Mouse (Mus musculus): Measurements from ENCODE around the gene Cipc. TPM values are rescaled to one million over a fixed set of nuclear protein-coding genes. Genes with fewer than 3 reads are reported as not detected.

Gene Cipc
- total RNA-seq, 2 experiments from 2014 or later, result 21.8 to 28.5 TPM

- no peak for DNase-seq (ENCODE audit: low spot score in 2 of 2)
Observed at GRCm38 (mm10) chr12:86958558-86958957, 11.7 kb downstream of the Cipc start.

- no peak for DNase-seq (ENCODE audit: low spot score in 2 of 2)
Observed at GRCm38 (mm10) chr12:86959661-86960060, 12.8 kb downstream of the Cipc start.

GRCm38 (mm10) chr12:86960138-86960537 is 13.3 kb downstream of the Cipc start:
- DNase-seq (ENCODE audit: low spot score in 2 of 2), result no peak

- DNase-seq (ENCODE audit: low spot score in 2 of 2), result no peak
Observed at GRCm38 (mm10) chr12:86960791-86961335, 14.0 kb downstream of the Cipc start.

- DNase-seq (ENCODE audit: low spot score in 2 of 2), result no peak
Observed at GRCm38 (mm10) chr12:86961589-86962344, 14.9 kb downstream of the Cipc start.

GRCm38 (mm10) chr12:86964278-86965057 is 17.6 kb downstream of the Cipc start:
- DNase-seq (ENCODE audit: low spot score in 2 of 2), result no peak

GRCm38 (mm10) chr12:86965237-86965799 is 18.5 kb downstream of the Cipc start:
- DNase-seq (ENCODE audit: low spot score in 2 of 2), result no peak

GRCm38 (mm10) chr12:86968468-86969219 is 21.8 kb downstream of the Cipc start:
- no peak for DNase-seq (ENCODE audit: low spot score in 2 of 2)

GRCm38 (mm10) chr12:86969220-86969601 is 22.4 kb downstream of the Cipc start:
- no peak for DNase-seq (ENCODE audit: low spot score in 2 of 2)

- no peak for DNase-seq (ENCODE audit: low spot score in 2 of 2)
Observed at GRCm38 (mm10) chr12:86971089-86971488, 24.2 kb downstream of the Cipc start.

GRCm38 (mm10) chr12:86973216-86973615 is 26.4 kb downstream of the Cipc start:
- DNase-seq (ENCODE audit: low spot score in 2 of 2), result peak; percentile 54 to 63

- DNase-seq (ENCODE audit: low spot score in 2 of 2), result no peak
Observed at GRCm38 (mm10) chr12:86973706-86974105, 26.9 kb downstream of the Cipc start.

GRCm38 (mm10) chr12:86974387-86975288 is 27.8 kb downstream of the Cipc start:
- DNase-seq (ENCODE audit: low spot score in 2 of 2), result peak; percentile 65 to 80

- no peak for DNase-seq (ENCODE audit: low spot score in 2 of 2)
Observed at GRCm38 (mm10) chr12:86975761-86976160, 28.9 kb downstream of the Cipc start.

GRCm38 (mm10) chr12:86976511-86977168 is 29.8 kb downstream of the Cipc start:
- DNase-seq (ENCODE audit: low spot score in 2 of 2), result no peak

- peak; percentile 67 to 71 for DNase-seq (ENCODE audit: low spot score in 2 of 2)
Observed at GRCm38 (mm10) chr12:86977833-86978232, 31.0 kb downstream of the Cipc start.

GRCm38 (mm10) chr12:86981180-86981579 is 34.3 kb downstream of the Cipc start:
- DNase-seq (ENCODE audit: low spot score in 2 of 2), result no peak

GRCm38 (mm10) chr12:86983470-86984193 is 36.8 kb downstream of the Cipc start:
- DNase-seq (ENCODE audit: low spot score in 2 of 2), result peak; percentile 43 to 58

GRCm38 (mm10) chr12:86984194-86984555 is 37.3 kb downstream of the Cipc start:
- peak; percentile 32 to 50 for DNase-seq (ENCODE audit: low spot score in 2 of 2)

Data from adrenal gland, adult 18-20 months (tissue).